Mouse (Mus musculus) adrenal gland, postnatal 25 days (tissue): ENCODE results near the gene Ran. TPM values are rescaled to one million over a fixed set of nuclear protein-coding genes. Genes with fewer than 3 reads are reported as not detected.
"Not testable (repeated sequence)": the region's sequence is repeated elsewhere in the genome, so short reads cannot be mapped to it uniquely, and the experiment has no call there.

ENCODE experiments used
- DNase-seq: peaks from one replicate; pipeline ENCODE4 v3.0.0; 2021; ENCODE audit warnings: mixed read lengths
- long read RNA-seq: library from polyadenylated mRNA; stranded (forward); transcript quantifications from one replicate; pipeline ENCODE4 v2.0.0, GENCODE M21; 2021
- total RNA-seq: library from RNA; stranded (reverse); gene quantifications from 2 replicates; pipeline ENCODE4 v1.2.3, GENCODE M21; 2021

The Ran gene
- 194 and 222 TPM in 2 replicates for total RNA-seq
- long read RNA-seq, transcript Ran-201 (7 exons, 2,377 nt) = major isoform, 262 of 317 reads
- long read RNA-seq, transcript Ran-202 (6 exons, 2,423 nt) = minor isoform, 22 of 317 reads
- long read RNA-seq, partial matches to known transcripts = 8 of 317 reads
- long read RNA-seq, other reads (novel, unspliced or antisense) = 25 of 317 reads

DNA sequence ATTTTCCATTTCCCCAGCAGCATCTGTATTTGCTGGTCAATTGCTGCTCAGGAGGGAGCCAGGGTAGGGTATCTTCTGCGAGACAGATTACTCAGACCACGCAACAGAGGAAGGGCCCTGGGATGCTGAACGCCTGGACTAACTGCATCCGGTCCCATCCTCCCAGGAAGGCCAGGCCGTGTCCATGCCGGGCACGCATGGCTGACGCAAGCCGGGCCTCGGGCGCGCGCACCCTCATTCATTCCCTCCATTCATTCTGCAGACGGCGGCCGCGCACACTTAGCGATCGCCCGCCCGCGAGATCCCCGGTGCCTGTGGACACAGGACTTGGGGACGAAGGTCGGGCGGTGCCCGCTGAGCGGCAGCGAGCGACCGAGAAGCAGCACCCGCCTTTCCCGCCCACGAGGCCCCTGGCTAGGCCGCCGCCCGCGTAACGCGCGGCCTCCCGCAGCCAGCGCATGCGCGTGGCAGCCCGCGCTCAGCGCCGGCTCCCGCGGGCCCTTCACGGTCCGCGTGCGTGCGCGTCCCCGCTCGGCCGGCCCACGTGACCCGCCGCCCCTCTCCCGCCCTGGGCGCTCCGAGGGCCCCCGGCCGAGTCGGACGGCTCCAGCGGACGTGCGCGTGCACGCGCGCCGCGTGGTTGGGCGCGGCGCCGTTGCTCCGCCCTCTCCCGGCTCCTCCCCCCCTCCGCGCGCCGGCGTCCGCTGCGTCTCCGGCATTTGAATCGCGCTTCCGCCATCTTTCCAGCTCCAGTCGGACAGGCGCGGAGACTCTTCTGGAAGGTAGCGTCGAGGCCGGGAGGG is at the start of gene Ran:
Gene Ran, plus strand, starts transcription at position 573 of the 803 bp plus-strand sequence.
- peak; percentile 96 for DNase-seq

GRCm38 (mm10) chr5:128970878-128971277 is 49.0 kb upstream of the Ran start:
- DNase-seq = no peak

DNA sequence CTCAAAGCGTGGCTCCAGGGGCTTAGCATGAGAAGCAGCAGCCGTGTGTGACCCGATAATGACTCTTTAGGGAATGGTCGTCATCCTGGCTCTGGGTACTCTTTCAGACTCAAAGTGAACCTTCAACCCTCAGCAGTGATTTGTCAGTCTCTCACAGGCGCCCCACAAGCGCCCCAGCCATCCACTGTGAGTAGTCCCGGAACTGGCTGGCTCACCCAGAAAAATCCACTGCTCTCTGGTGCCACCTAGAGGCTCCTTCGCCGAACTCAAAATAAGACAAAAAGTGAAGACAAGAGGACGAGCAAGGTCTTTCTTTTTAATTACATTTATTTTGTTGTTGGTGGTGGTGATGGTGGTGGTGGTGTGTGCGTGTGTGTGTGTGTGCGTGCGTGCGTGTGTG is 48.6 kb upstream of the Ran start:
- DNase-seq = peak; percentile 69

GRCm38 (mm10) chr5:128976266-128976665 is 43.6 kb upstream of the Ran start:
- peak; percentile 51 for DNase-seq

- not testable (repeated sequence) for DNase-seq
These were observed 42.4 kb upstream of the Ran start for GRCm38 (mm10) chr5:128977466-128977865.

DNA sequence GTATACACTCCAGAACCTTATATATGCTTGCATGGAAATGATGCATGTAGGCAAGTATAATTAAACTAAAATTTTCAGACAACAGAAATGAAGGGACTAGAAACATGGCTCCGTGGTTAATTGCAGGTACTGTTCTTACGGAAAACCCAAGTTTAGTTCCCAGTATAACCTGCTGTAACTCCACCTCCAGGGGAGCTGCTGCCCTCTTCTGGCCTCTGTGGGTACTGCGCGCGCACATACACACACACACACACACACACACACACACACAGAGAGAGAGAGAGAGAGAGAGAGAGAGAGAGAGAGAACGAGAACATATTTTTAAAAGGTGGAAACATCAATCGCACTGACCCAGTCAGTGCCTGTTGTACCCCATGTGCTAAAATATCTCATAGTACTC is 40.9 kb upstream of the Ran start:
- no peak for DNase-seq

- no peak for DNase-seq
These were observed 39.0 kb upstream of the Ran start for GRCm38 (mm10) chr5:128980857-128981256.

GRCm38 (mm10) chr5:128981607-128982006 is 38.3 kb upstream of the Ran start:
- peak; percentile 72 for DNase-seq

DNA sequence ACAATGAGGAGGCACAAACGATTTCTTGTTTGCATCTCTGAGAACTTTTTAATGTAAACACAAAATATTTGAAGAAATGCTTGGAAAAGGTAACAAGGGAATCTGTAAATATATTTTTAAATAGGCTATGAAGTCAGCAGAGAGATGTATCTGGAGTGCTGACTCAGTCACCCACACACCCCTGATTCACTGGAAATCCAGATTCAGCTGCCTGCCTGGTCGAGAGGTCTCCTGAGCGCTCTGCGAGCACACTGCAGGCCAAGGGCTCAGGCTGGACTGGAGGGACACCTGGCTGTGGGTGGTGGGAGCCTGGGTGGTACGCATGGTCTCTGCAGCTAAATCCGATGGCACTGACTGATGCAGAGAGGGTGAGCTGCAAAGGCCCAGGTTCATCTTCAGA is 35.3 kb upstream of the Ran start:
- no peak for DNase-seq

DNA sequence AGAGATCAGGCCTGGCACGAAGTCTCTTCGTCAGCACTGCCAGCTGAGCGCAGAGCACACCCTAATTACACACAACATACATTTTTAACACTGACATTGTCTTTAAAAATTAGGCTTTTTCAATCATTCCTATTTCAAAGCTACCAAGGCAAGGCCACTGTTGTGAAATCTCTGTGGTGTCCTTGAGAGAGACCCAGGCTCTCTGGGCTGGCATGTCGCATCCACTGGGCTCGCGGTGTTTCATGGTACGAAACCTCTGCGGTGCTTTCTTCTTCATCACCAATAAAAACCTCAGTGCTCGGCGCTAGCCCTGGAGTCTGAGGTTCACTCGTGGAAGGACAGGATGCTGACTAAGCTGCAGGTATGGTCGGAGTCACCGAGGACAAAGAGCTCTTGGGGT is 33.9 kb upstream of the Ran start:
- no peak for DNase-seq

GRCm38 (mm10) chr5:128987141-128987954 is 32.5 kb upstream of the Ran start:
- no peak for DNase-seq

- peak; percentile 63 for DNase-seq
These were observed 19.0 kb upstream of the Ran start for GRCm38 (mm10) chr5:129000706-129001468.

- no peak for DNase-seq
These were observed 17.3 kb upstream of the Ran start for GRCm38 (mm10) chr5:129002571-129003011.

DNA sequence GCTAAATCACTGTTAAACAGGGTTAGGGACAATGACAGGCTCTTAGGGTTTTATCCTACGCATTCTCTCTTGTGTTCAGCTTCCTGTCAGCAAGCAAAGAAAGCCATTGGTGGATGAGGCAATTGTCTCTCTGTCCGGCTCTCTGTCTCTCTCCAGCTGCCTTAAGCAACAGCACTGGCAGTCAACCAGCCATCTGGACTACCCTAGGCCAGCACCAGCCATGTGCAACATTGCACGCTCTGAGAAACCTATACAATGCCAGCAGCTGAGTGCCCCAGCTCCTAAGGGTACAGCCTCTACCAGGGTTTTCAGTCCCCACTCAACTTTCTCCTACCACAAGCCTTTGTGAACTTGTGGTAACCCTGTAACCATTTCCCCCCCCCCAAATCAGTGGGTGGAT is 14.5 kb upstream of the Ran start:
- DNase-seq = no peak

GRCm38 (mm10) chr5:129006031-129006788 is 13.7 kb upstream of the Ran start:
- DNase-seq = no peak

GRCm38 (mm10) chr5:129007105-129007957 is 12.5 kb upstream of the Ran start:
- DNase-seq = no peak

- no peak for DNase-seq
These were observed 11.9 kb upstream of the Ran start for GRCm38 (mm10) chr5:129008008-129008407.

DNA sequence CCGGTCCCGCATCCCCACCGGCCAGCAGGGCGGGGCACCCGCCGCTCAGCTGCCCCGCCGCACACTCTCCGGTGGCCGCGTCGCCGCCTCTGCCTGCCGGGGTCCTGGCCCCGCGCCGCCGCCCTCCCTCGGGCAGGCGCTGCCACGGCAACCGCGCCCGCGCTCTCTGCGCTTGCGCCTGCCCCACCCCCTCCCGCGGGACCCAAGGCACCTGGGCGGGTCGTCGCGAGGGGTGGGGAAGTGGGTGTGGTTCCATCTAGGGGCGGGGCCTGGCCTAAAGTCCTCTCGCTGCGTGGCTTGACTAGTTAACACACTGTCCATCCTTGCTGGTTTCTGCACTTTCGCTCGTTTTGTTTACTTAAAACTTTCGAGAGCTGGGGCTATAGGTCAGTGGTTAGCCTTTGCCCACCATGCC is 11.4 kb upstream of the Ran start, which contains the start of gene Stx2:
Gene Stx2, minus strand, starts transcription at position 163 of the 415 bp plus-strand sequence.
- DNase-seq = peak; percentile 97

DNA sequence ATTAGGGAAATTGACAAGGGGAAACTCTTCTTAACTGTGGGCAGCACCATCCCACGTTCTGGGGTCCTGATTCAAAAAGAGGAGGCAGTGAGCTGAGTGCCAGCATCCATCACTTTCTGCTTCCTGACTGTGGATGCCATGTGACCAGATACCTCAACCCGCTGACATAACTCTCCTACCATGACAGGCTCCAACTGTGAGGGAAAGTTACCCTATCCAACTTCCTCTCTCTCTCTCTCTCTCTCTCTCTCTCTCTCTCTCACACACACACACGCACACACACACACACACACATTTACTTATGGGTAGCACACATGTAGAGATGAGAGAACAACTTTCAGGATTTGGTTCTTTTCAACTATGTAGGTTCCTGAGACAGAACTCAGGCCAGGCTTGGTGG is 10.3 kb upstream of the Ran start:
- no peak for DNase-seq

DNA sequence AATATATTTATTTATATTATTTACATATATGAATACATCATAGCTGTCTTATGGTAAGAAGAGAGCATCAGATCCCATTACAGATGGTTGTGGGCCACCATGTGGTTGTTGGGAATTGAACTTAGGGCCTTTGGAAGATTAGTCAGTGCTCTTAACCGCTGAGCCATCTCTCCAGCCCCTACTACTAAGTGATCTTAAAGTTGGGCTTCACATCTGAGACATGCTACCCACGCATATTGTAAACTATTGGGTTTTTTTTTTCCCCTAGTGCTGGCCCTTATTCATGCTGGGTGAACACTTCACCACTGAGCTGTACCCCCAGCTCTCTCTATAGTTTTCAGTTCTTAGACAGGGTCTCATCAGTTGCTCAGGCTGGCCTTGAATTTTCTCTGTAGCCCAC is 8.9 kb upstream of the Ran start:
- no peak for DNase-seq
